Mouse (Mus musculus) stomach, postnatal 0 days (tissue): ENCODE measurements around the gene Epb41. TPM values are rescaled to one million over a fixed set of nuclear protein-coding genes. Genes with fewer than 3 reads are reported as not detected.

Experiments
- ATAC-seq: fragments of 200-750 bp; cut with Nextera tagmentation; 2 replicates; pipeline ENCODE4 v1.8.0; 2017; ENCODE audit not compliant: low FRiP score, low TSS enrichment
- DNase-seq: peaks from one replicate; pipeline ENCODE4 v3.0.0-alpha.2; 2016; ENCODE audit warnings: low spot score
- H3K27ac ChIP-seq: fragments of 300-500 bp; sonication (generic); replicated peaks from 2 replicates; pipeline ENCODE4 v1.5.1; 2014; ENCODE audit warnings: mild to moderate bottlenecking, control low read depth
- H3K27me3 ChIP-seq: fragments of 300-500 bp; sonication (generic); 2 replicates; pipeline ENCODE4 v1.6.1; 2014; ENCODE audit warnings: low read length; ENCODE audit not compliant: control insufficient read depth, insufficient read depth
- H3K36me3 ChIP-seq: fragments of 300-500 bp; sonication (generic); 2 replicates; pipeline ENCODE4 v1.6.1; 2014; ENCODE audit warnings: low read length, mixed read lengths; ENCODE audit not compliant: control insufficient read depth, insufficient read depth
- H3K4me1 ChIP-seq: fragments of 300-500 bp; sonication (generic); replicated peaks from 2 replicates; pipeline ENCODE4 v1.6.1; 2014; ENCODE audit warnings: antibody characterized with exemption; ENCODE audit not compliant: control insufficient read depth, insufficient read depth
- H3K4me2 ChIP-seq: fragments of 300-500 bp; sonication (generic); replicated peaks from 2 replicates; pipeline ENCODE4 v1.6.1; 2014; ENCODE audit warnings: low read depth, mild to moderate bottlenecking, control low read depth, moderate library complexity
- H3K4me3 ChIP-seq: fragments of 300-500 bp; sonication (generic); 2 replicates; pipeline ENCODE4 v1.5.1; 2014; ENCODE audit warnings: low read depth, low read length, control low read depth
- H3K9ac ChIP-seq: fragments of 300-500 bp; sonication (generic); 2 replicates; pipeline ENCODE4 v1.6.1; 2014; ENCODE audit warnings: mild to moderate bottlenecking, low read length, control low read depth, mixed read lengths
- H3K9me3 ChIP-seq: fragments of 300-500 bp; sonication (generic); 2 replicates; pipeline ENCODE4 v1.6.1; 2016; ENCODE audit warnings: low read length; ENCODE audit not compliant: control insufficient read depth
- CTCF ChIP-seq: IDR thresholded peaks from 2 replicates; pipeline ENCODE4 v1.5.1; 2016; ENCODE audit warnings: antibody characterized with exemption, low read depth, mild to moderate bottlenecking, moderate library complexity
- EP300 ChIP-seq: optimal IDR thresholded peaks from 2 replicates; pipeline ENCODE3; 2016; ENCODE audit warnings: antibody characterized with exemption
- WGBS: fragments of 180-500 bp; shearing (Covaris S2); extraction: QIAGEN DNeasy Blood & Tissue Kit; methylation state at CpG from one replicate; pipeline ENCODE4 v1.1.7; 2014; 5-methylcytosine and 5-hydroxymethylcytosine counted together
- polyA plus RNA-seq: library from polyadenylated mRNA; unstranded; fragments of >200 nt; fragmentation: Nextera tagmentation; extraction: Ambion mirVana; gene quantifications from 2 replicates; pipeline ENCODE4 v1.2.1, GENCODE M21; 2015

The Epb41 gene
- polyA plus RNA-seq, 1 experiment from 2014 or later, result 24.3 TPM

GRCm38 (mm10) chr4:131922404-131922803 lies 152.7 kb downstream of the Epb41 start:
- DNase-seq (no peak), ATAC-seq (no peak)
- Histone ChIP-seq H3K9me3 (no peaks in the 10 kb centered on the region), H3K36me3 (peaks cover 4% of the 10 kb centered on the region; the same call in 1 of the 2 replicates), H3K4me3 (peak overlapping the region; percentile 63), H3K27ac (no peak overlapping the region), H3K4me1 (0 out of 2 replicates have a peak, but pooled peaks cover 5% of the 10 kb centered on the region), H3K4me2 (peak overlapping the region; percentile 76), H3K27me3 (peaks cover 3% of the 10 kb centered on the region; the same call in 1 of the 2 replicates), H3K9ac (peak overlapping the region; percentile 70; the same call in 1 of the 2 replicates)
- WGBS, result 61% methylated on average over 15 of the region's 15 CpGs
- TF ChIP-seq CTCF, result no peak
- TF ChIP-seq EP300, result no peak

DNA sequence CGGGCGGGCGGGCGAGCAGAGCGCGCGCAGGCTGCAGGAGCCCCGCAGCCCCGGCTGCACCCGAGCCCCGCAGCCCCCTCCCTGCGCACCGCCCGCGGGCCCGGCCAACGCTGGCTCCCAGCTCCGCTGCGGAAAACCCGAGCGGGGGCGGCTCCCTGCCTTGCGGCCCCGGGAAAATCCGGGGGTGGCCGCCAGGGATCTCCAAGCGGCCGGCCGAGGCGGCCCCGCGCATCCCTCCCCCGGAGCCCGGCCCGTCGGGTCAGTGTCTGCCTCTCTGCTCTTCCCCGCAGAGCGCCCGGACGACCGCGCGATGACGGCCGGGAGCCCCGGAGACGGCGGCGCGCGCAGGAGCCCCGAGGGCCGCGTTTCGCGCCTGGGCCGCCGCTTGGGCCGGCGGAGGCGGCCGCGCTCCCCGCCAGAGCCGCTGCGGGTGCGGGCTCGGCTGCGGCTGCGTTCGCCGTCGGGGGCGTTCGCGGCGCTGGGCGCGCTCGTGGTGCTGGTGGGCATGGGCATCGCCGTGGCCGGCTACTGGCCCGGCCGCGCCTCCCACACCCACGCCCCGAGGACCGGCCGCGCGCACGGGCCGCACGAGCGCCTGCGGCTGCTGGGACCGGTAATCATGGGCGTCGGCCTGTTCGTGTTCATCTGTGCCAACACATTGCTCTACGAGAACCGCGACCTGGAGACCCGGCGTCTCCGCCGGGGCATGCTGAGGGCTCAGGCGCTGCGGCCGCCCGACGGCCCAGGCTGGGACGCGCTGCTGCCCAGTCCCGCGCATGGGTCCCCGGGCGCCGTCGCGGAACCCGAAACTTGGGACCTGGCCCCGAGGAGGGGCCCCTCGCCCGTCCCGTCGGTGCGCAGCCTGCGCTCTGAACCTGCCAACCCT lies 153.4 kb downstream of the Epb41 start, which contains the start of gene Tmem200b:
Tmem200b (plus strand) TSS at position 311 of the 886 bp plus-strand sequence.
- Histone ChIP-seq H3K9ac (peak within 1 kb of the TSS; percentile 70), H3K27ac (peak within 1 kb of the TSS; percentile 89), H3K36me3 (0 out of 2 replicates have a peak, but pooled peaks cover 4% of the 10 kb centered on the region), H3K4me3 (peak within 1 kb of the TSS; percentile 63), H3K9me3 (no peaks in the 10 kb centered on the region), H3K4me1 (0 out of 2 replicates have a peak, but pooled peaks cover 5% of the 10 kb centered on the region), H3K27me3 (peaks cover 3% of the 10 kb centered on the region; the same call in 1 of the 2 replicates), H3K4me2 (peak within 1 kb of the TSS; percentile 76)
- 3% methylated on average over 58 of the region's 130 CpGs for WGBS
- ATAC-seq, result 0 out of 2 replicates have a peak, but pooled peaks have one; percentile 5
- no peak for DNase-seq
- no peak for TF ChIP-seq CTCF
- TF ChIP-seq EP300, result no peak

- 0 out of 2 replicates have a peak, but pooled peaks cover 4% of the 10 kb centered on the region for H3K36me3 ChIP-seq
- no peaks in the 10 kb centered on the region for H3K9me3 ChIP-seq
- H3K27ac ChIP-seq, result peak overlapping the region; percentile 89
- no peak for TF ChIP-seq EP300
- TF ChIP-seq CTCF, result no peak
- H3K9ac ChIP-seq, result peak overlapping the region; percentile 70
- peak; percentile 28; the same call in 1 of the 2 replicates for ATAC-seq
- peak overlapping the region; percentile 63 for H3K4me3 ChIP-seq
- peak; percentile 71 for DNase-seq
- peaks cover 4% of the 10 kb centered on the region; the same call in 1 of the 2 replicates for H3K27me3 ChIP-seq
- WGBS, result under 1% methylated on average over 60 of the region's 76 CpGs
- peak overlapping the region; percentile 76 for H3K4me2 ChIP-seq
- 0 out of 2 replicates have a peak, but pooled peaks cover 5% of the 10 kb centered on the region for H3K4me1 ChIP-seq
Measured at GRCm38 (mm10) chr4:131920595-131921351, 154.3 kb downstream of the Epb41 start.

GRCm38 (mm10) chr4:131920141-131920594 lies 155.0 kb downstream of the Epb41 start:
- ATAC-seq, result peak; percentile 7; the same call in 1 of the 2 replicates
- peak overlapping the region; percentile 89 for H3K27ac ChIP-seq

DNA sequence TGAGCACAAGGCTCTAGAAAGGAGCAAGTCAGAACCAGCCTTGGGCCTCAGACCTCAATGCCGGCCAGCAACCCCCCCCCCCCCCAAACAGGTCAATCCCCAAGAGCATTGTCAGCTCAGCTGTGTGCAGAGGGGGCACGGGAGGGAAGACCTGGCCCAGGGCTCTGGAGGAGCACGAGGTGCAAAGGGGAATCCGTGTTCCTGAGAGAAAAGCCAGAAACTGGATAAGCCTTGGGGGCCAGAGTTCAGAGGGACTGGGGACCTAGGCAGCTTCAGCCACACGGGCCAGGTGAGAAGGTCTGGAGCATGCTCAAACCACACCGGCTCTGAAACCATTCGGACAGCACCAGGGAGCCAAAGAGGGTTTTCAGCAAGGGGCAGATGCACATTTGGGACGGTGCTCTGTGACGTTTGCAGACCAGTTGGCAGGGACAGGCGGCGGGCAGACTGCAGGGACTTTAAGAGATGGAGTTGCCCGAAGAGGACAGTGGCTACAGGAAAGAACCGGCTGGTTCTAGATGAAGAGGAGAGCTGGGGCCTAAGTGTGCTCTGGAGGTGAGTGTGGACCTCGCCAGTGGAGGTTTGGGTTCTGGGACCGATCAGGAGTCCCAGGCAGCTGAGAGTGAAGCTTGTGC lies 155.5 kb downstream of the Epb41 start:
- no peak for TF ChIP-seq EP300
- TF ChIP-seq CTCF, result no peak
- no peak overlapping the region for H3K4me3 ChIP-seq
- no peaks in the 10 kb centered on the region for H3K36me3 ChIP-seq
- peak overlapping the region; percentile 70; the same call in 1 of the 2 replicates for H3K9ac ChIP-seq
- ATAC-seq, result no peak
- peak overlapping the region; percentile 76 for H3K4me2 ChIP-seq
- H3K27ac ChIP-seq, result peak overlapping the region; percentile 89
- DNase-seq, result no peak
- 48% methylated on average over 15 of the region's 15 CpGs for WGBS
- no peaks in the 10 kb centered on the region for H3K9me3 ChIP-seq
- H3K4me1 ChIP-seq, result 0 out of 2 replicates have a peak, but pooled peaks cover 5% of the 10 kb centered on the region
- H3K27me3 ChIP-seq, result peaks cover 5% of the 10 kb centered on the region; the same call in 1 of the 2 replicates

More at GRCm38 (mm10) chr4:131920141-131920594, 155.0 kb downstream of the Epb41 start:
- 7% methylated on average over 32 of the region's 51 CpGs for WGBS
- Histone ChIP-seq H3K9me3 (no peaks in the 10 kb centered on the region), H3K4me3 (peak overlapping the region; percentile 63), H3K27me3 (peaks cover 5% of the 10 kb centered on the region; the same call in 1 of the 2 replicates), H3K4me2 (peak overlapping the region; percentile 76), H3K36me3 (0 out of 2 replicates have a peak, but pooled peaks cover 1% of the 10 kb centered on the region), H3K4me1 (0 out of 2 replicates have a peak, but pooled peaks cover 5% of the 10 kb centered on the region), H3K9ac (peak overlapping the region; percentile 70)
- TF ChIP-seq EP300, result no peak
- no peak for TF ChIP-seq CTCF
- DNase-seq, result peak; percentile 62
